Mouse (Mus musculus): Measurements from ENCODE around the gene Gm45837. TPM values are rescaled to one million over a fixed set of nuclear protein-coding genes. Genes with fewer than 3 reads are reported as not detected.

The Gm45837 gene
- total RNA-seq, 2 experiments from 2014 or later = 5.0 TPM; not detected in 1

DNA sequence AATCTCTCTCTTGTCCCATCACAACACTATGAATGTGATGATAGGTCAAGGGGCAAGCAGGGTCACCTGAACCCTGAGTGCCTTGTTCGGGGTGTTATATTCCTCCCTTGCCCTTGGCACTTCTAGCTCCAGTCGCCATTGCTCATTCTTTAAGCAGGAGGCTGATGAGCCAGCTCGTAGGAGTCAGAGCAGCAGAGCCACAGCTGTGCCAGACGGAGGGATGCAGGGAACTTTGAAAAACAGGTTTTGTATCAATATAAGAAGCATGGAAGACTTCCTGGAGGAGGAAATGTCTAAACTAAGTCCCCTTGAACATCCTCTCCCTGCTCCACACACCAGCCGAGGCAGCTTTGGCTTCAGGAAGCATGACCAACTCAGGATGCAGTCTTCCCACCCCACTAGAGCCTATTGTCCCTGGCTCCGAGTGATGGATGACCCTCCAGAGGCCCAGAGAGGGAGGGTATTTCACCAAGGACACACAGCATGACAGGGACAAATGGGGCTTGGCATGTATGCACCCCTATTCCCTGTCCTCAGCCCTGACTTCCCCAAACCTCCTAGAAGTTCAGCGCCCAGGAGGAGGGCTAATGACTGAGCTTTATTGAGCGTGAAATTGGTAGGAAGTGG is 71.3 kb downstream of the Gm45837 start:
- ATAC-seq (replicated peaks; ENCODE audit: low FRiP score, poor library complexity, severe bottlenecking) = no peak

- no peak for ATAC-seq (replicated peaks; ENCODE audit: low FRiP score, poor library complexity, severe bottlenecking)
Observed at GRCm38 (mm10) chr7:101482499-101483081, 71.9 kb downstream of the Gm45837 start.

- ATAC-seq (replicated peaks; ENCODE audit: low FRiP score, poor library complexity, severe bottlenecking) = no peak
Observed at GRCm38 (mm10) chr7:101483498-101484115, 72.9 kb downstream of the Gm45837 start.

- no peak for ATAC-seq (replicated peaks; ENCODE audit: low FRiP score, poor library complexity, severe bottlenecking)
Observed at GRCm38 (mm10) chr7:101487102-101487501, 76.4 kb downstream of the Gm45837 start.

DNA sequence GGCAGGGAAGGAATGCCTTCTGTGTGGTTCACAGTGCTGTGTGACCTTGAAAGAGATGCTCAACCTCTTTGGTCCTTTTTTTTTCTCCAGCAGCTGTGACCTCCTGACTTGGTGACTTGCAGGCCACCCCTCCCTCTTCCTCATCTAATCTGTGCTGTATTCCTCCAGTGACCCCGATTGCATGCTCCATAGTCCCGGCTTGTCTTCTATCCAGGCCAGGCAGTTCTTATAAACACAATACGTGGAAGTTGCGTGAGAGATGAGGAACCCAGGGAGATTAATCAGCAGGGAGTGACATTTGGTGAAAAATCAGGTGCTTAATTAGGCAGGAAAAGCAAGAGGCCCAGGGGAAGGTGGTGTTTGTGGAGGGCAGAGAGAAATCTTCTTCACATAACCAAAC is 80.3 kb downstream of the Gm45837 start:
- ATAC-seq (replicated peaks; ENCODE audit: low FRiP score, poor library complexity, severe bottlenecking) = no peak

- no peak for ATAC-seq (replicated peaks; ENCODE audit: low FRiP score, poor library complexity, severe bottlenecking)
Observed at GRCm38 (mm10) chr7:101498385-101498784, 87.7 kb downstream of the Gm45837 start.

DNA sequence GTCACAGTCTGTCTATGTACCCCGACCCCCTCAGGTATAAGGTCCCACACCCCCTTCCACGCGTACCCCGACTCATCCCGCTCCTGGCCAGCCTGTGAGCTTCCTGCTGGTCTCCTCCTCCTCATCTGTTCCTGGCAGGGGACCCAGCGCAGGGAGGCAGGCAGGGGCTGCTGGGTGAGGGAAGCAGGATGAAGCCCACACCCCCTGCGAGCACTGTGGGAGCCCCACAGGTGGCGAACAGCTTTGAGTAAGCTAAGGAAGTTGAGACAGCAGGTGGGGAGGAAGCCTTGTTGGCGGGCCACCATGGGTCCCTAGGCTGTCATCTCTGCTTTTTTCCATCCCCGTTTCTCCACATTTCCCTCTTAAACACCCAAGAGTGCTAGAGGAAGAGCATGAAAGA is 88.6 kb downstream of the Gm45837 start:
- ATAC-seq (replicated peaks; ENCODE audit: low FRiP score, poor library complexity, severe bottlenecking) = no peak

- ATAC-seq (replicated peaks; ENCODE audit: low FRiP score, poor library complexity, severe bottlenecking) = no peak
Observed at GRCm38 (mm10) chr7:101499701-101500100, 89.0 kb downstream of the Gm45837 start.

GRCm38 (mm10) chr7:101501236-101501635 is 90.5 kb downstream of the Gm45837 start:
- ATAC-seq (replicated peaks; ENCODE audit: low FRiP score, poor library complexity, severe bottlenecking) = no peak

GRCm38 (mm10) chr7:101501675-101502074 is 91.0 kb downstream of the Gm45837 start:
- no peak for ATAC-seq (replicated peaks; ENCODE audit: low FRiP score, poor library complexity, severe bottlenecking)

- ATAC-seq (replicated peaks; ENCODE audit: low FRiP score, poor library complexity, severe bottlenecking) = no peak
Observed at GRCm38 (mm10) chr7:101503351-101503750, 92.7 kb downstream of the Gm45837 start.

GRCm38 (mm10) chr7:101503803-101504202 is 93.1 kb downstream of the Gm45837 start:
- ATAC-seq (replicated peaks; ENCODE audit: low FRiP score, poor library complexity, severe bottlenecking) = no peak

GRCm38 (mm10) chr7:101504507-101504906 is 93.8 kb downstream of the Gm45837 start:
- no peak for ATAC-seq (replicated peaks; ENCODE audit: low FRiP score, poor library complexity, severe bottlenecking)

DNA sequence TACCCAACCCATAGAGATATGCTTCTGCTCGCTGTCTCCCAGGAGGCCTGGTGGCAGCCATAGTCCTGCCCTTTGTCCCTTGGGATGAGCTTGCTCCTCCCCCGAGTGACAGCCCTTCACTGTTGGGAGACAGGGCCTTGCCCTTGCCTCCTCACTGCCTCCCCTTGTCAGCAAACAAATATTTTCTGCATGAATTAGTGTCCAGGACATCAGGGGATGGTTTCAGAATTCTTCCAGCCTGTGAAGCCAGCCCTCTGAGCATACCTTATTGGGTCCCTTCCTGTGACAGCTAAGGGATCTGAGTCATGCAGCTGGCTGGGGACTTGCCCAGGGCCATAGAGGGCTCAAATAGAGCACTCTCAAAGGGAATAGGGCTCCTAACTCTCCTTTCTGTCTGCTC is 98.5 kb downstream of the Gm45837 start:
- ATAC-seq (replicated peaks; ENCODE audit: low FRiP score, poor library complexity, severe bottlenecking) = no peak

DNA sequence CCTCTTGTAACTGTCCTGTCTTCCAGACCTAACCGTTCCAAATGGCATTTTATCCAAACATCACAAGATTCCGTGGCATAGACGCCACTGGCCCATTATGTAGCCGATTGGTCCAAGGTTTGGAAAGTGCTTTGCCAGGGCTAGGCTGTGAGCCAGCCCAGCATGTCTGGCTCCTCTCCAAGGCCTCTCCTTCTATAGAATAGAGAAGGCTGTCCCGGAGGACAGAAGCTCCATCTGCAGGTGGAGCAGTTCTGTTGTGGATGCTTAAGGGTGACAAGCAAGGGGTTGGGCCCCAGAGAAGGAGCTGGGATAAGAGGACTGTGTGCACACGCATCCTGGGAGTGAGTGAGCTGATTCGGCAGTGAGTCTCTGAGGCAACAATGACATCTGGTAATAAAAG is 103.0 kb downstream of the Gm45837 start:
- ATAC-seq (replicated peaks; ENCODE audit: low FRiP score, poor library complexity, severe bottlenecking) = no peak

DNA sequence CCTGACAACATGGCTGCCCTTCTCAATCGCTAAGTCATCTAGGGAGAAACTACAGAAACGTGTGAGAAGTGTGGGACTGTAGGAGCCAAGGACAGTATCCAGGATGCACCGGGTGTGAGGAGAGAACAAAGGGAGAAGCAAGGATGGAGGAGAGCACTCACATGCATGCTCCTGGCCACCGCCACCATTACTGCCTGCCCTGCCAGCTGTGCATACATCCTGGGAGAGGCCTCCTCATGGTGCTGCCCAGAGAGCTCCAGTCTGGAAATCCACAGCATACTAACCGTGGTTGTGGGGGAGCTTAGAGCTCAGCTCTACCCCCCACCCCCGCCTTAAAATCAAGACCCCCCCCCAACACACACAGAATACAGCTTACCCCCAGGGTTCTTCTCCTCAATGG is 104.1 kb downstream of the Gm45837 start:
- ATAC-seq (replicated peaks; ENCODE audit: low FRiP score, poor library complexity, severe bottlenecking) = no peak

GRCm38 (mm10) chr7:101515295-101515694 is 104.6 kb downstream of the Gm45837 start:
- no peak for ATAC-seq (replicated peaks; ENCODE audit: low FRiP score, poor library complexity, severe bottlenecking)

- ATAC-seq (replicated peaks; ENCODE audit: low FRiP score, poor library complexity, severe bottlenecking) = no peak
Observed at GRCm38 (mm10) chr7:101516460-101516859, 105.8 kb downstream of the Gm45837 start.

DNA sequence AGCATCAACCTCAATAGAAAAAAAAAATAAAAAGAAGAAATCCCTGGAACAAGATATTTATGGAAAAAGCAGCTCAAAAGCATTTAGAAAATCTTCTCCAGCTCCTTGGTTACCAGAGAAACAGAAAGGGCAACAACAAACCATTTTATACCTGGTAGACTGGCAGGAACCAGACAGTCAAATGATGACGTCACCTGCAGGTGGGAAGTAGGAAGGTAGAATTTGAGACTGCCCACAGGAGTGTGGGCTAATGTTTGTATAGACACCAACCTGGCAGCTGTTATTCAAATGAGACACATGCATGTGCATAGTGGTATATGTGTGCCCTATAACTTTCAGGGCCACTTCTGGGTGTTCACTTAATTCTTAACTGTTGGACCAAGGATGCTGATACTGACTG is 111.0 kb downstream of the Gm45837 start:
- no peak for ATAC-seq (replicated peaks; ENCODE audit: low FRiP score, poor library complexity, severe bottlenecking)

- no peak for ATAC-seq (replicated peaks; ENCODE audit: low FRiP score, poor library complexity, severe bottlenecking)
Observed at GRCm38 (mm10) chr7:101523205-101523604, 112.5 kb downstream of the Gm45837 start.

DNA sequence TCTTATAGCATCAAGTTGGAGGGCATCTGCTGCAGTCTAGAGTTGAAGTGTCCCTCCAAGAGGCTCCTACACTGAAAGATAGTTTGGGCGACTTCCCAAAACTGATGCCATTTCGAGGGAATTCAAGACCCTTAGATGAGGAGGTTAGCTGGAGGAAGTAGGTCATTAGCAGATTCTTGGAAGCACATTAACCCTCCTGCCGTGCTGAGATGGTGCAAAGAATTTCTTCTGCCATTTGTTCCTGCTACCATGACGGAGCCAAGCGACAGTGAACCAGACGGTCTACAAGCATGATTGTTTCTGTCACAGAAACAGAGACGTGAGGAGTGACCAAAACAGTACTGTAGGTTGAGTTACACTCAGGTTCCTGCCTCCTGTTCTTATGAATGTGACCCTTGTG is 115.8 kb downstream of the Gm45837 start:
- ATAC-seq (replicated peaks; ENCODE audit: low FRiP score, poor library complexity, severe bottlenecking) = no peak

Measured in erythroblast, adult 5-6 weeks (primary cell).